Mouse (Mus musculus): ENCODE measurements around the gene Slc48a1. TPM values are rescaled to one million over a fixed set of nuclear protein-coding genes. Genes with fewer than 3 reads are reported as not detected.

Gene Slc48a1
- polyA plus RNA-seq, 1 experiment from 2014 or later, result 36.7 TPM

DNA sequence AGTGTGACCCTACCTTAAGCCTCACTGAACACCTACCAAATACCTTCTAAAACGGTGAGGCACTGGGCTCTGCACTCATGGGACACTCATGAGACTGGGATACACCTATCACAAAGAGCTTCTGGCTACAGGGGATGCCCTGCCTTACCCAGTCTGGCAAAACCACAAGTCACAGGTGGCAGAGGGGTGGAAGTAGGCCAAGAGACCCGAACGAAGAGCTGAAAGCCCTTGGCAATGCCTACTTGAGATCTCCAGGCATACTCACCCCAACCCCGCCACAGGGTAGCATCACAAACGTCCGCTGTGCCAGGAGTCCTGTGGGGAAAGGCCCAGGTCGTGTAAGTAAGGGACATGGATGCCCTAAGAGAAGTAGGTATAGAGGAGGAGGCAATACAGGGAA is 23.5 kb downstream of the Slc48a1 start:
- no peaks in the 10 kb centered on the region for H3K27me3 ChIP-seq (ENCODE audit: control insufficient read depth, insufficient read depth, low read length)
- no peak overlapping the region for H3K9ac ChIP-seq (ENCODE audit: low read length)
- H3K4me1 ChIP-seq (replicated peaks; ENCODE audit: control insufficient read depth, insufficient read depth), result no peaks in the 10 kb centered on the region
- H3K4me3 ChIP-seq (ENCODE audit: low read depth, low read length), result no peak overlapping the region
- DNase-seq (ENCODE audit: low spot score), result no peak
- no peak overlapping the region for H3K27ac ChIP-seq (replicated peaks)
- WGBS, result 83% methylated on average over 7 of the region's 7 CpGs
- H3K36me3 ChIP-seq (ENCODE audit: control insufficient read depth, insufficient read depth, low read length), result peaks cover 17% of the 10 kb centered on the region
- H3K4me2 ChIP-seq (replicated peaks; ENCODE audit: low read depth), result no peak overlapping the region
- no peak for TF ChIP-seq CTCF (IDR thresholded peaks at IDR 0.05; ENCODE audit: low read depth)
- TF ChIP-seq EP300 (optimal IDR thresholded peaks at IDR 0.05), result no peak
- H3K9me3 ChIP-seq (ENCODE audit: control insufficient read depth, low read length), result no peaks in the 10 kb centered on the region
- ATAC-seq (ENCODE audit: low FRiP score, low TSS enrichment), result no peak

DNA sequence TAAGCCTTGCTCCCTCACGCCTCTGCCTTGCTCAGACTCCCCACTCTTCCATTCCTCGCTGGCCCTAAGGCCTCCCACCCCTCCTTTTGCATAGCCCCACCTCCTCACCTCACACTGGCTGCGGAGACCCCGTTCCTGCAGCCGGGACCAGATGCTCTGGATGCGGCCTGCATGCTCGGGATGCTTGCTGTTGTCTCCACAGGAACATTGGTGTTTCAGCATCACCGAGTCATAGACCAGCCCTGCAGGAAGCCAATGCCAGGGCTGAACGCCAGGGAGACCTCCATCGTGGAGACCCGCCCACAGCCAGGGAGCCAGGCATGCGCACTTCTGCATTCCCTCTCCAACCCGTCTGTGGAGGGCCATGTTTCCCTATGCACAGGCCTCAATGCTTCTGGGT is 24.3 kb downstream of the Slc48a1 start:
- DNase-seq (ENCODE audit: low spot score) (no peak), ATAC-seq (ENCODE audit: low FRiP score, low TSS enrichment) (peak; percentile 33; the same call in 1 of the 2 replicates)
- H3K36me3 ChIP-seq (ENCODE audit: control insufficient read depth, insufficient read depth, low read length), result peaks cover 19% of the 10 kb centered on the region
- TF ChIP-seq EP300 (optimal IDR thresholded peaks at IDR 0.05) (no peak), CTCF (IDR thresholded peaks at IDR 0.05; ENCODE audit: low read depth) (no peak)
- H3K9ac ChIP-seq (ENCODE audit: low read length), result no peak overlapping the region
- no peaks in the 10 kb centered on the region for H3K9me3 ChIP-seq (ENCODE audit: control insufficient read depth, low read length)
- H3K27ac ChIP-seq (replicated peaks), result no peak overlapping the region
- no peaks in the 10 kb centered on the region for H3K27me3 ChIP-seq (ENCODE audit: control insufficient read depth, insufficient read depth, low read length)
- H3K4me3 ChIP-seq (ENCODE audit: low read depth, low read length), result no peak overlapping the region
- no peaks in the 10 kb centered on the region for H3K4me1 ChIP-seq (replicated peaks; ENCODE audit: control insufficient read depth, insufficient read depth)
- no peak overlapping the region for H3K4me2 ChIP-seq (replicated peaks; ENCODE audit: low read depth)
- 41% methylated on average over 13 of the region's 13 CpGs for WGBS

DNA sequence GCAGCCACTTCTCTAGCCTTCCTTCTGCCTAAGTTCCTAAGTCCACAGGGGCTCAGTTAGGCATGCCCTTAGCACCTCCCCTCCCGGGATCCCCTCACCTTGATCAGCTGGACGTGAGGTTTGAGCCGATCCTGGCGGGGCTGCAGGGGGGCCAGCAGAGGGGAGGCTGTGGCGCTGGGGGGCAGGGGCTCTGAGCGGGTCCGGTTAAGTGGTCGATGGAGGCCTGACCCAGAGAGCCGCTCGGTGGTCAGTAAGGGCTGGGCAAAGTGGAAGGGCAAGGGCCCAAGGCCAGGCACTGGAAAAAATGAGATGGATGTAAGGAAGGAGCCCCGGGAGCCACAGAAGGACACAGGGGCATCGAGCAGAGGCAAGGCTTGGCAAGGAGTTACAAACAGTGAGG is 29.5 kb downstream of the Slc48a1 start:
- Histone ChIP-seq H3K9ac (ENCODE audit: low read length) (no peak overlapping the region), H3K9me3 (ENCODE audit: control insufficient read depth, low read length) (no peaks in the 10 kb centered on the region), H3K27ac (replicated peaks) (no peak overlapping the region), H3K36me3 (ENCODE audit: control insufficient read depth, insufficient read depth, low read length) (peaks cover 18% of the 10 kb centered on the region), H3K4me2 (replicated peaks; ENCODE audit: low read depth) (no peak overlapping the region), H3K4me1 (replicated peaks; ENCODE audit: control insufficient read depth, insufficient read depth) (no peaks in the 10 kb centered on the region), H3K4me3 (ENCODE audit: low read depth, low read length) (no peak overlapping the region), H3K27me3 (ENCODE audit: control insufficient read depth, insufficient read depth, low read length) (no peaks in the 10 kb centered on the region)
- WGBS, result 82% methylated on average over 12 of the region's 12 CpGs
- no peak for DNase-seq (ENCODE audit: low spot score)
- TF ChIP-seq CTCF (IDR thresholded peaks at IDR 0.05; ENCODE audit: low read depth), result no peak
- no peak for TF ChIP-seq EP300 (optimal IDR thresholded peaks at IDR 0.05)
- ATAC-seq (ENCODE audit: low FRiP score, low TSS enrichment), result no peak

DNA sequence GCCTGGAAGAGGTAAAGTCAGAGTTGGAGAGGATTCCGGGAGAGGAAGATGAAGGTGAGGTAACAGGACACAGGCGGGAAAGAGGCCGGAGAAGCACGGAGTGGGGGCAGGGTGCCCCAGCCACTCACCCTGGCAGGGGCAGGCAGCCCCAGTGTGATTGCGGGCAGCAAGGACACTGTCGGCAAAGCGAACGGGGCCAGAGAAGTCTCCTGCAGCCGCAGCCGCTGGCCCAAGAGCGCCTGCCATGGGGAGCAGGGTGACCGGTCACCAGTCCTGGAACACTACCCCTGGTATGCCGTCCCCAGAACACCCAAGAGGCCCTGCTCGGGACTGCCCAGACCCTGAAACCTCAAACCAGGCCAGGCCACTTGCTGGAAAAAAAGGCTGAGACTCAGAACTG is 30.2 kb downstream of the Slc48a1 start:
- ATAC-seq (ENCODE audit: low FRiP score, low TSS enrichment), result no peak
- no peak overlapping the region for H3K9ac ChIP-seq (ENCODE audit: low read length)
- 91% methylated on average over 14 of the region's 14 CpGs for WGBS
- H3K9me3 ChIP-seq (ENCODE audit: control insufficient read depth, low read length), result no peaks in the 10 kb centered on the region
- DNase-seq (ENCODE audit: low spot score), result no peak
- no peaks in the 10 kb centered on the region for H3K27me3 ChIP-seq (ENCODE audit: control insufficient read depth, insufficient read depth, low read length)
- no peak overlapping the region for H3K4me2 ChIP-seq (replicated peaks; ENCODE audit: low read depth)
- H3K4me1 ChIP-seq (replicated peaks; ENCODE audit: control insufficient read depth, insufficient read depth), result peaks cover 3% of the 10 kb centered on the region; the same call in 1 of the 2 replicates
- no peak overlapping the region for H3K27ac ChIP-seq (replicated peaks)
- no peak overlapping the region for H3K4me3 ChIP-seq (ENCODE audit: low read depth, low read length)
- TF ChIP-seq EP300 (optimal IDR thresholded peaks at IDR 0.05) (no peak), CTCF (IDR thresholded peaks at IDR 0.05; ENCODE audit: low read depth) (no peak)
- H3K36me3 ChIP-seq (ENCODE audit: control insufficient read depth, insufficient read depth, low read length), result peaks cover 18% of the 10 kb centered on the region

DNA sequence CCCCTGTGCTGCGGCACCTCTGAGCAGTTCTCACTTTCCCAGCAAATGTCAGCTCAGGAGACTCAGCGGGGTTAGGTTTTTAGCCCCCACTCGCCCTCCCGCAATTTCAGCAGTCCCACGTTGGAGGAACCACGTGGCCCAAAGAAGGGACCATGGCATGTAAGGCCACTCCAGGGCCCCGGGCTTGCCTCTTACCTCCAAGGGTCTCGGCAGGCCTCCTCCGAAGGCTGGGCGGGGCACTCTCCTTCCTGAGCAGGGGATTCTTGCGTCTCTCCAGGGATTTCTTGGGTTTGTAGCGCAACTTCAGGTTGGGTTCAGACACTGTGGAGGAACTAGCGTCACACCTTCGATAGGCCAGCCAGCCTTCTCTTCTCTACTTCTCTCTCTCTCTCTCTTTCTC is 30.9 kb downstream of the Slc48a1 start:
- Histone ChIP-seq H3K27me3 (ENCODE audit: control insufficient read depth, insufficient read depth, low read length) (no peaks in the 10 kb centered on the region), H3K9me3 (ENCODE audit: control insufficient read depth, low read length) (no peaks in the 10 kb centered on the region), H3K4me1 (replicated peaks; ENCODE audit: control insufficient read depth, insufficient read depth) (peaks cover 4% of the 10 kb centered on the region; the same call in 1 of the 2 replicates), H3K27ac (replicated peaks) (no peak overlapping the region), H3K4me2 (replicated peaks; ENCODE audit: low read depth) (no peak overlapping the region), H3K9ac (ENCODE audit: low read length) (no peak overlapping the region), H3K4me3 (ENCODE audit: low read depth, low read length) (no peak overlapping the region), H3K36me3 (ENCODE audit: control insufficient read depth, insufficient read depth, low read length) (peaks cover 18% of the 10 kb centered on the region)
- TF ChIP-seq CTCF (IDR thresholded peaks at IDR 0.05; ENCODE audit: low read depth) (no peak), EP300 (optimal IDR thresholded peaks at IDR 0.05) (no peak)
- ATAC-seq (ENCODE audit: low FRiP score, low TSS enrichment) (no peak), DNase-seq (ENCODE audit: low spot score) (no peak)
- whole genome bisulfite sequencing, result 81% methylated on average over 14 of the region's 14 CpGs

DNA sequence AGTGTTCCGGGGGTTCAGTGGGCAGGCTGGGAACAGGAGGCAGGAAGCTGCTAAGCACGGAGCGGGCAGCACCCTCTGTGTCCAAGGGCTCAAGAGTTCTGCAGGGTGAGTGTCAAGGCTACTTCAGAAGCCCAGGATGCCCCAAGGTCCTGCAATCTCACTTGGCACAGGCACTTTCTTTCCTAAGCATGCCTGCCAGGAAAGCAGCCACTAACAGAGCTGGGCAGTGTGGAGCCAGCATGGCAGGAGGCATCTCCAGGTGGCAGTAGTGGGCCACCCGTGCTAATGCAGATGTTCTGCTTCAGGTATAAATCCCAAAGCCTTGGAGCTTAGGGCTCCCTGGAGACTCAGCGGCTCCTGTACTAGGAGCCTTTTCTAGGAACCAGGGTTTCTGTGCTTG is 31.6 kb downstream of the Slc48a1 start:
- H3K36me3 ChIP-seq (ENCODE audit: control insufficient read depth, insufficient read depth, low read length), result peaks cover 18% of the 10 kb centered on the region
- no peak for ATAC-seq (ENCODE audit: low FRiP score, low TSS enrichment)

More for the DNA sequence above, 31.6 kb downstream of the Slc48a1 start:
- Histone ChIP-seq H3K4me2 (replicated peaks; ENCODE audit: low read depth) (no peak overlapping the region), H3K4me1 (replicated peaks; ENCODE audit: control insufficient read depth, insufficient read depth) (peaks cover 4% of the 10 kb centered on the region; the same call in 1 of the 2 replicates), H3K4me3 (ENCODE audit: low read depth, low read length) (no peak overlapping the region), H3K9me3 (ENCODE audit: control insufficient read depth, low read length) (no peaks in the 10 kb centered on the region), H3K27me3 (ENCODE audit: control insufficient read depth, insufficient read depth, low read length) (no peaks in the 10 kb centered on the region), H3K9ac (ENCODE audit: low read length) (no peak overlapping the region), H3K27ac (replicated peaks) (no peak overlapping the region)
- DNase-seq (ENCODE audit: low spot score), result peak; percentile 59
- TF ChIP-seq CTCF (IDR thresholded peaks at IDR 0.05; ENCODE audit: low read depth) (peak; percentile 78), EP300 (optimal IDR thresholded peaks at IDR 0.05) (no peak)
- 83% methylated on average over 5 of the region's 5 CpGs for WGBS
